Mouse (Mus musculus) olfactory bulb, adult 2 months (tissue): ENCODE data around the gene Haus3. TPM values are rescaled to one million over a fixed set of nuclear protein-coding genes. Genes with fewer than 3 reads are reported as not detected.

ENCODE experiments used
- H3K27ac ChIP-seq: fragments of 200-500 bp; 2 replicates; pipeline ENCODE4 v1.5.1; 2012; ENCODE audit warnings: low read depth, low read length; ENCODE audit not compliant: insufficient read depth
- H3K4me1 ChIP-seq: fragments of 200-500 bp; 2 replicates; pipeline ENCODE4 v1.6.1; 2012; ENCODE audit warnings: low read length; ENCODE audit not compliant: control insufficient read depth, insufficient read depth
- H3K4me3 ChIP-seq: fragments of 200-500 bp; 2 replicates; pipeline ENCODE4 v1.5.1; 2012; ENCODE audit warnings: mild to moderate bottlenecking, low read depth, low read length, moderate library complexity; ENCODE audit not compliant: insufficient read depth
- CTCF ChIP-seq: fragments of 200-500 bp; IDR thresholded peaks from 2 replicates; pipeline ENCODE4 v1.5.1; 2012; ENCODE audit warnings: low read depth, mild to moderate bottlenecking, low read length, moderate library complexity; ENCODE audit not compliant: insufficient read depth
- POLR2A ChIP-seq: fragments of 200-500 bp; IDR thresholded peaks from 2 replicates; pipeline ENCODE4 v1.6.1; 2012; ENCODE audit warnings: mild to moderate bottlenecking, low read depth, low read length, moderate library complexity; ENCODE audit not compliant: insufficient read depth
- WGBS: fragments of 180-500 bp; shearing (Covaris S2); methylation state at CpG from one replicate; pipeline ENCODE4 v1.1.7; 2018; 5-methylcytosine and 5-hydroxymethylcytosine counted together
- polyA plus RNA-seq: library from polyadenylated mRNA; stranded (reverse); fragments of >200 nt; gene quantifications from 2 replicates; pipeline ENCODE4 v1.2.4, GENCODE M21; 2012; ENCODE audit warnings: low replicate concordance; ENCODE audit not compliant: missing spikeins, insufficient read depth, insufficient read length

The Haus3 gene
- polyA plus RNA-seq = not detected in 2 replicates

GRCm38 (mm10) chr5:34168950-34169891 lies at the start of gene Haus3, which contains the start of gene Poln:
Gene Haus3, minus strand, starts transcription at chr5:34169527.
Gene Poln, minus strand, starts transcription at chr5:34169448.
- peak within 1 kb of the TSS; percentile 84 for H3K27ac ChIP-seq
- under 1% methylated on average over 57 of the region's 57 CpGs for WGBS
- TF ChIP-seq CTCF = no peak
- peak; percentile 53 for TF ChIP-seq POLR2A
- peaks cover 8% of the 10 kb centered on the region for H3K4me1 ChIP-seq
- H3K4me3 ChIP-seq = peak within 1 kb of the TSS; percentile 87

DNA sequence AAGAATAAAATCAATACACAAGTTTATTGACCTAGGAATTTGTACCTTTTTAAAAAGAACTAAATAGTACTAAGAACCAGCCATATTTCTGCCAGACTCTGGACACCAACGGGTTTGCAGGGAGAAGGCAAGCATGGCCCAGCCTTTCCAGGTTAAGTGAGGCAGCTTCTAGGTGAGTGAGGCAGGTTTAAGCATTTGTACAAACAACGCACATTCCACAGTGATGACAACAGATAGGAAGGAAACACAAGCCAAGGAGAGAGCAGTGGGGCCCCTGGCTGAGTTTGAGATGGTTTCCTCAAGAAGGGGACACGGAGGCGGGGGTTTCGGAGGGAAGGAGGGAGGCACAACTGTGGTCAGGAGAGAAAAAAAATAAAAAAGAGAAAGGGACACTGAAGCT lies 49.3 kb upstream of the Haus3 start:
- no peak overlapping the region for H3K4me3 ChIP-seq
- WGBS = 87% methylated on average over 5 of the region's 5 CpGs
- H3K4me1 ChIP-seq = peaks cover 8% of the 10 kb centered on the region; the same call in 1 of the 2 replicates
- H3K27ac ChIP-seq = no peak overlapping the region
- TF ChIP-seq CTCF (no peak), POLR2A (no peak)

DNA sequence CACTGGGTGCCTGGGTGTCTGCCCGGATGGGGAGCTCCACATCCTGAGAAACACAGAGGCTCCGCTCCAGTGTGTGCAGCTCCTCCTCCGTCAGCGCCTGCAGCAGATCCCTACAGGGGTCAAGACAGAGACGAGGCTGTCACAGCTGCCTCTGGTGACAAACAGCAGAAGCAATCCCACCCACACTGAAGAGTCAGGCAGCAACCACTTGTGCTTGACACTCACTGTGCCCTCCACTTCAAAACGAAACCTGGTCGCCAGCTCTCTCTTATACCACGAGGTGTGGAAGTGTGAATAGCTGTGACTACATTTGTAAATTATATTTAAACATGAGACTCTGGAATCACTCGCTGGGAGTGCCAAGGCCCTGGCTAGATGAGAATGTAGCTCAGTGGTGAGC lies 48.4 kb upstream of the Haus3 start:
- Histone ChIP-seq H3K27ac (0 out of 2 replicates have a peak overlapping the region, but pooled peaks have one; percentile 12), H3K4me3 (no peak overlapping the region), H3K4me1 (peaks cover 7% of the 10 kb centered on the region; the same call in 1 of the 2 replicates)
- TF ChIP-seq POLR2A = no peak
- no peak for TF ChIP-seq CTCF
- WGBS = 58% methylated on average over 9 of the region's 9 CpGs

DNA sequence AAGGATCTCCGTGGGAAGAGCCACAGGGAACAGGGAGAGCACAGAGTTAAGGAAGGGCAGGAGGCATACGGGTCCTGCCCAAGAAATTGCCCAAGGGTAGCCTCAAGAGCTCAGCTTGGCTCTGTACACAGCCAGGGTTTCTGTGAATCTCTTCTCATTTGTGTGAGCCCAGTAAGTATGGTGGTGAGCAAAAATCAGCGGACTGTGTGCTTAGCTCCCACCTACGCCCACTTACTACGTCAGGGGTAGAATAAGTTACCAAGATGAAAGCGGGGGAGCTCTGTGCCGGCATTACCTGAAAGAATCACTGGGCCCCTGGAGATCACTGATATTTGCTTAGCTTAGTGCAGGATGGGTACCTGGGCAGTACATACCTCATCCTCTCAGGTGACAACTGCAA lies 46.7 kb upstream of the Haus3 start:
- WGBS = 65% methylated on average over 7 of the region's 7 CpGs
- Histone ChIP-seq H3K4me3 (no peak overlapping the region), H3K4me1 (peaks cover 7% of the 10 kb centered on the region; the same call in 1 of the 2 replicates), H3K27ac (no peak overlapping the region)
- TF ChIP-seq POLR2A (no peak), CTCF (no peak)

DNA sequence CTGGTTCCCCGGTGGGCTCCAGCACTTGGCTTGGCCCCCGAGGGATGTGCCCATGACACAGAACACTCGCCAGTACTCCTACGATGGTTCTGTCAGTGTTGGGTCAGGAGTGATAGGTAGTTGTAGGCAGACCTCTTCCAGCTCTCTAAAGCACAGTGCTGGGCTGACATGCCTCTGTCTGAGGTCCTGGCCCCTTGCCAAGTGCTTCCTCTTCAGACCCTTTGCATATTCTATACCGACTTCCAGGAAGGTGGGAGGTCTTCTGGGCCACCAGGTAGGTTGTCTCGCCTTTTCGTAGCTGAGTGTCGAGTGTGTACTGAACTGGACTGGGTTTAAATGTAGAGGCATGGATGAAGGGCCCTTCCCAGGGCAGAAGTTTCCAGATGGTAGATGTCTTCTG lies 44.3 kb upstream of the Haus3 start:
- 77% methylated on average over 8 of the region's 8 CpGs for WGBS
- H3K27ac ChIP-seq = no peak overlapping the region
- TF ChIP-seq CTCF = no peak
- no peak for TF ChIP-seq POLR2A
- peaks cover 7% of the 10 kb centered on the region; the same call in 1 of the 2 replicates for H3K4me1 ChIP-seq
- H3K4me3 ChIP-seq = no peak overlapping the region

- WGBS = 0% methylated on average over 1 of the region's 1 CpGs
- Histone ChIP-seq H3K27ac (no peak overlapping the region), H3K4me1 (peaks cover 6% of the 10 kb centered on the region), H3K4me3 (no peak overlapping the region)
- peak; percentile 57; the same call in 1 of the 2 replicates for TF ChIP-seq CTCF
- TF ChIP-seq POLR2A = no peak
These were observed 41.0 kb upstream of the Haus3 start for GRCm38 (mm10) chr5:34210279-34210678.

DNA sequence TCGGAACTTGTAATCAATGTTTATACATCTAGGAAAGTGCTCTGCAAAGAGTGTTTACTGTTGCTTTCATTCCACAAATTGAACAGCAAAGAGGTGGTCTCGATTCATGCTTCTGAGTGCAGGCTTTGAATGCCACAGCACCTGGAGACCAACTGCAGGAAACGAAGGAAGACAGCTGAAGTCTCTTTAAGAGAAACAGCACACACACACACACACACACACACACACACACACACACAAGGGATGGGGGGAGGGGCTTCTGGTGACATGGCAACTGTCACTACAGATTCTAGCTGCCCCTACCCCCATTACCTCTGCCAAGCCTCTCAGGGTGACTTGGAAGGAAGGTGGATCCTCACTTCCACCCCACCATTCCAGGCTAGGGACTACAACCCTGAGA lies 38.2 kb upstream of the Haus3 start:
- H3K4me1 ChIP-seq = peaks cover 6% of the 10 kb centered on the region
- 19% methylated on average over 3 of the region's 3 CpGs for WGBS
- no peak overlapping the region for H3K4me3 ChIP-seq
- TF ChIP-seq CTCF (no peak), POLR2A (no peak)
- H3K27ac ChIP-seq = no peak overlapping the region

GRCm38 (mm10) chr5:34205788-34206187 lies 36.5 kb upstream of the Haus3 start:
- Histone ChIP-seq H3K27ac (no peak overlapping the region), H3K4me3 (no peak overlapping the region), H3K4me1 (peaks cover 6% of the 10 kb centered on the region)
- WGBS = 91% methylated on average over 2 of the region's 2 CpGs
- TF ChIP-seq POLR2A (no peak), CTCF (no peak)

DNA sequence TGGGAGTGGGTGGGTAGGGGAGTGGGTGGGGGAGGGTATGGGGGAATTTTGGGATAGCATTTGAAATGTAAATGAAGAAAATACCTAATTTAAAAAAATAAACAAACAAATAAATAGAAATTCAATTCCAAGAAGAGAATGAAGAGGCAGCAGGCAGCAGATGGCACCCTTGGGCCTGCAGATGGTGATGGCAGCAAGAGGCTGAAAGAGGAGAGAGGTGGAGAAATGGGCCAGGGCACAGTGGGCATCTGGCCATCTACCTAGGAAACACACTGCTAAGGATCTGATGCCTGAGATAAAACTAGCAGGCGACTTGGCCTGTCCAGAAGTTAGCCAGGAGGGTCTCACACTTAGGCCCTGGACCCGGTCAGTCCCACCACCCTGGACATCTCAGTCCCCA lies 35.6 kb upstream of the Haus3 start:
- Histone ChIP-seq H3K4me1 (peaks cover 6% of the 10 kb centered on the region), H3K4me3 (no peak overlapping the region), H3K27ac (no peak overlapping the region)
- WGBS = 94% methylated on average over 2 of the region's 2 CpGs
- TF ChIP-seq POLR2A = no peak
- TF ChIP-seq CTCF = no peak
